Mouse (Mus musculus) bone marrow, adult 2 months (tissue): Measurements from ENCODE around the gene Ugt1a6b.

ENCODE experiments used
- CTCF ChIP-seq: fragments of 200-500 bp; IDR thresholded peaks from 2 replicates; pipeline ENCODE4 v1.5.1; 2011; ENCODE audit warnings: low read length, control low read depth; ENCODE audit not compliant: control insufficient read depth, insufficient read depth
- POLR2A ChIP-seq: fragments of 200-500 bp; IDR thresholded peaks from 2 replicates; pipeline ENCODE4 v1.6.1; 2011; ENCODE audit warnings: low read depth, mild to moderate bottlenecking, control low read depth, low read length, borderline replicate concordance; ENCODE audit not compliant: control insufficient read depth

DNA sequence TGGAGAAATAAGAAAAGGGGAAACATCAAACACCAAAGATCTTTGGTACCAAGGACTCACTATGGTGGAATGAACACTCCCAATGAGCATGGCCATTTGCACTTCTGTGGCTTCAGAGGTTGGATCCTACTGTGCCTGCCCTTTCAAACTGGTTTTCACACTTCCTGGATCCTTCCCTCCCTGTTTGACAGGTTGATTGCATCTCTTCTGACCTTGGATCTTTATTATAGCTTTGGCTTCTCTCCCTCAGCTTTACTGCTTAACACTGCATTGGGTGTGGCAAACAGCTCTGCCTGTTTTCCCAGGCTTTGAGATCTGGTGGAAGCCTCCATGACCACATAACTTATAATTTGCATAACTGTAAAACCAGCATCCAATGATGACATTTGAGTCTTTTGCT is 117.3 kb downstream of the Ugt1a6b start:
- TF ChIP-seq CTCF (no peak), POLR2A (no peak)
